Mouse (Mus musculus) gastrocnemius, adult 8-10 months (tissue): ENCODE measurements around the gene Zfp383. TPM values are rescaled to one million over a fixed set of nuclear protein-coding genes. Genes with fewer than 3 reads are reported as not detected.
"Not testable (repeated sequence)": the region's sequence is repeated elsewhere in the genome, so short reads cannot be mapped to it uniquely, and the experiment has no call there.

Source experiments
- DNase-seq, 2 experiments: peaks; one replicate each; pipeline ENCODE4 v3.0.0; 2022; ENCODE audit warnings: low spot score in 2 of 2
- microRNA-seq: library from miRNA; unstranded; fragments of <30 nt; microRNA quantifications from one replicate; pipeline ENCODE4 v1.2.0, GENCODE M21; 2022
- total RNA-seq, 4 experiments: library from RNA; stranded (reverse); gene quantifications; 2 replicates each; pipeline ENCODE4 v1.2.4; 2022

Zfp383 gene
- total RNA-seq, 4 experiments from 2014 or later, result 5.8 to 7.7 (median 6.9) TPM

DNA sequence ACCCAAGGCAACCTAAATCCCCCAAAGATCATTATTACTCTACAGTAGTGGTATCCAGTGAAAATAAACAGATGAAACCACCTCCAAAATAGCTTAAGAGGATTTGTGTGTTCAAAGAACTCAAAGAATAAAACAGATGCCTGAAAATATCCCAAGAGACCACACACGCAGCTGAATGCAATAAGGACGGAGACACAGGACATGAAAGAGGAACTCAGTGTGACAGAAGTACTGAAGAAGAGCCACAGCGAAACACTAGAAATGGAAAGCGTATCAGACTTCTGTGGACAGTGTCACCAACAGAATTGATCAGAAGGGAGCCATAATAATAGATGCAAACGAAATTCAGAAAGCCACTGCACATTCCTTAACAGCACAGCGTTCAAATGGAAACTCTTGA, 30.8 kb downstream of the Zfp383 start:
- no peak for DNase-seq

DNA sequence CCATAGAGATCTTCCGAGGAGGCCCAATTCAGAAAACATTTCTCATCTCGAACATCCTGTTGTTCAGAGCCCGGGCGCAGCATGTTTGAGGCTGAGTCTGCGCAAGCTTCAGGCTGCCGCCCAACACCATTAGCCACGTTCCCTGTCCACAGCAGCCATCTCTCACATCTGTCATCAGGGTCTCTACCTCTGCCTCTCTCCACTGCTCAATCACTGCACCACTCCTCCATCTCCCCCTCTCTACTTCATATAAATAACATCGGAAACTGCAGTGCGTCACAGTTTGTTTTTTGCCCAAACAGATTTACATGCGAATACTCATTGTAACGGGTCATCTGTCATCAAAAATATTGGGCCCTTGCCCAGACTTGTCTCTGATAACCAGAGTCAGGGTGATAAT, 33.0 kb downstream of the Zfp383 start:
- DNase-seq, result no peak

DNA sequence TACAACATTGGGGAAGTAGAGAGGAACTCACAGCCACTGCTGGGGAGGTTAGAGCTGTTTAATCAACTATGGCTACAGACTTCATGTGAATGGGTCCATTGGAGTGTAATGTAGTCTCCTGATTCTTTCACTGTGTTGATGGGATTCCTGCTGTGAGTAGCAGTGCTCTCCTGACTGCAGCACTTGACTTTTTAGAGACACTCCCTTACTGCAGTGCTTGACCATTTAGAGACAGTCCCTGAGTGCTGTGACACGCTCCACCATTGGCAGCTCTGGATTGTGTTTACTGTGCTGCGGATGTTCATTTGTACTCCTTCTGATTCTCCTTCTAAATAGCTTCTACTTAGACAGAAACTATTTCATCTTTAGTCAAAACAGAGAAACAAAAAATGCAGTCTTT, 34.7 kb downstream of the Zfp383 start:
- DNase-seq, result no peak

DNA sequence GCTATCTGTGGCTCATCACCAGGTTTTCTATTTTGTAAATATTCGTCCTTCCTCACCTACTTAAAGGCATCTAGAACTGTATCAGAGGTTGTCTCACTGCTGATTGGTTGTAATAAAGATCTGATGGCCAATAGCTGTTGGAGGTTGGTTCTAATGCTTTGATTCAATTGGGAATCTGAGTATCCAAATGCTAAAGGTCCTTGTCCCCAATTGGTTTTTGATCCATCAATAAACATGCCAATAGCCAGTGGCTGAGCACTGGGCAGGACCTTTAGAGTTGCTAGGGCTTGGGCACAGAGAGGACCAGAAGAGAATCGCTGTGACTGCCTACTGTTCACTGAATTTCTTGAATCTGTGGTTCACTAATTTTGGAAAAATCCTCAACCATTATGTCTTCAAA, 35.7 kb downstream of the Zfp383 start:
- DNase-seq, result no peak

DNA sequence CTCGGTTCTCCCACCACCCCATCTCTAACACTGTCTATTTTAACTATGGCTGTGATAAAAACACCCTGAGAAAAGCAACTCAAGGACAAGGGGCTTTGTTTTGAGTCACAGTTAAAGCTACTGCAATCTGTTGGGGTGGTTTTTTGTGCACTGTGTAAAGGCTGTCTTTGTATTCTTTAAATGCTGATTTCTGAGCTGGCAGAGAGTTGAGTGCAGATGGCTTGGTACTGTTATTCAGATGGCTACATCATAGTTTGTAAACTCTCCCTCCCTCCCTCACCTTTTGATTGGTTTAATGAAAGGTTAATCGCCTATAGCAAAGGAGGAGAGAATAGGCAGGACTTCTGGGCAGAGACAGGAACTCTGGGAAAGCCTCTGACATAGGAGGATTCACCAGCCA, 36.2 kb downstream of the Zfp383 start:
- DNase-seq, result no peak

DNA sequence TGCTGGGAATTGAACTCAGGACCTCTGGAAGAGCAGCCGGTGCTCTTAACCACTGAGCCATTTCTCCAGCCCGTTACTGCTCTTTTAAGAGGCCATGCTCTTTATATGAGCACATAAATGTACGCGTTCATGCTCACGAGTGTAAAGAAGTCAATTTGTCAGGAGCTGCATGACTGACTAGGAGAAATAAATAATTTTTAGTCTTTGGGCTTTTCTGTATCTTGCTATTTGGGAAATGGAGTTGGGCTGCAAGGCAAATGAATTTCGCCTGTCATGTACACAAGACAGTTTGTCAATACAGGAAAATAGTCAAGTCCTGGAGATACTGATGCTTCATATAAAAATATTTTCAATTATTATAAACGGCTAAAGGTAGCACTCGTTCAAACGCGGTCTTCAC, 45.1 kb downstream of the Zfp383 start:
- DNase-seq, result no peak

DNA sequence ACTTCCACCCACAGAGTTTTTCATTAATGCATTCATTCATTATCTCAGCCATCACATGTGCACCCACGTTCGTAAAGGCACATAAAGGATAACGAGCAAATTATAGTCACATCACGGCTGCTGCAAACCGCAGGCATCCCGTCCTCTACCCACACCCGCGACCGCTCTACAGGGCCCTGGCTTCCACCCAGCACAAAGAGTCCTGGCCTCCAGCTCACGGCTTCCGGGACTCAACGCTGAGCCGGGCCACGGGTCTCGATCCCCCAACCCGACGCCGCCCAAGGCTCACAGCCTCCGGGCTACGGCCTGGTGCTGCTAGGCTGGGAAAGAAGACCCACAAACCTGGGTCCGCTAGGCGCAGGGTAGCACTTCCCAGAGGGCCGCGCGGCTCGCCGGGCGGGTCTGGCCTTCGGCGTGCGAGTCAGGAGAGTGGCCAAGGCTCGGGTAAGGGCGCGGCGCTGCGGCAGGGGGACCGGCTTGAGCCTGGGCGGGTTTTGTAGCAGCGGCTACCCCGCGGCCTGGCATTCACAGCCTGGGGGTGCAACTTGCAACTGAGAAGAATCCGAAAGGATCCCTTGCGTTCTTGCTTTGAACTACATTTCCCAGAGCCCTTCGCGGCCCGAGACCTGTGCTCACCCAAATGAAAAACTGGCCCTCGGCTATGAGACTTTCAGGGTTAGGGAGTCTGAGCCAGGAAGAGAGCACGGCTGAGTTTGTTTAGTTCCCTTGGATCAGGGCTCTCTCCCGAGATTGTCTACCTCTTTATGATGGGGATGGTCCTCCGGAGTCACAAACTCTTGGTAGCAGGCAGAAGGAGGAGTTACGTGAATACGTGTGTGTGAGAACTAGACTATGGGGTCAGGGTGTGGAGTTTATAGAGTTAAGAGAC, 45.7 kb downstream of the Zfp383 start, which contains the start of gene Zfp74:
Zfp74 (minus strand) TSS at position 577 of the 889 bp plus-strand sequence.
- DNase-seq, result peak; percentile 33 to 54

DNA sequence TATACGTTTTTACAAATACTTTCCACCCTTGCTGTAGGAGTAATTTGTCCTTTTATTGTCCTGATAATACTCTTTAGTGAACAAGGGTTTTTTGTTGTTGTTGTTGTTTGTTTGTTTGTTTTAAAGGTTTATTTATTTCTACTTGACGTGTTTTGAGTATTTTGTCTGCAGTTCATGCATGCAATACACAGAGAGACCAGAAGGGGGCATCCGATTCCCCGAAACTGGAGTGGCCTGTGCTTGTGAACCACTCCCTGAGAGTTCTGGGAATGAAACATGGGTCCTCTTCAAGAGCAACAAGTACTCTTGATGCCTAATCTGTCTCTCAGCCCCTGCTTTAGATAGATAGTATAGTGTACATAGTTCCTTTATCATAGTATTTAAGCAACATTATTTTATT, 46.7 kb downstream of the Zfp383 start:
- DNase-seq, result no peak

DNA sequence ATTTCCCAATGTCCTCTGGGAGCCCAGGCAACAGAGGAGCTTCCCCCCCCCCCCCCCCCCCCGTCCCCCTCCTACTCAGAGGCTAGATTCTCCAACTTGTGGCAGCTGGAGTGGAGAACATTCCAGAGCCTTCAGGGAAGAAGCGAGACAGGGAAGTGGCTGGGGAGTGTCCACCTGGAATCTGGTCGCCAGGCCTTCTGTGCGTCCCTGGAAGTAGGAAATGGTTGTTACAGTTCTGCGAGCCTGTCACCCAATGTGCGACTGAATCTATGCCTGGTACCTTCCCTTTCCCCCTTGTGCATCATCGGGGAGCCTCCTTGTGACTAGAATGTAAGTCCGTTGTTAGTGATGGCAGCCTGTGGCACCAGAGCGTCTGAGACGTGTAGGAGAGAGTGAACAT, 48.2 kb downstream of the Zfp383 start:
- no peak for DNase-seq

DNA sequence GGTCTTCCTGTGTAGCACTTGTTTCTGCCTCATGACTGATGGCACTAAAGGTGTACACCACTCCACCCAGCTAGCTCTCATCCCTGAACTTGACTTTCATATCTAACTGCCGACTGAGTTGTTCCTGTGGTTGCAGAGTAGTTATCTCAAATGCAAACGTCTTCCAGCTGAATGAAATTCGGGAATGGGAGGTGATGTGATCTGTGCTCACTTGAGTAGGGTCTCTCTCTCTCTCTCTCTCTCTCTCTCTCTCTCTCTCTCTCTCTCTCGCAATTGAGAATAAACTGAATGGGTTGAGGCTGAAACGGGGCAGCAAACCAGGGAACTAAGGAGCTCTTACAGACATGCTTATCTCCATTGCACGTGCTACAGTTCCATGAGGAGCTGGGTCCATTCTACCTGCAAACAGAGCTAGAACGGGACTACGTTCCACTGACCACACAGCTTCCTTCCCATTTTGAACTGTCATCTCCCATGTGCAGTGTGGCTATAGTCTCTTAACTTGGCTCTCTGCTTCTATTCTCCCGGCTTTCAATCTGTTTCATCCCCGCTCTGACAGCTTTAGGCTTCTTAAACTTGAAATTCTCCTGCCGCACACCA, 50.2 kb downstream of the Zfp383 start:
- DNase-seq, result no peak

DNA sequence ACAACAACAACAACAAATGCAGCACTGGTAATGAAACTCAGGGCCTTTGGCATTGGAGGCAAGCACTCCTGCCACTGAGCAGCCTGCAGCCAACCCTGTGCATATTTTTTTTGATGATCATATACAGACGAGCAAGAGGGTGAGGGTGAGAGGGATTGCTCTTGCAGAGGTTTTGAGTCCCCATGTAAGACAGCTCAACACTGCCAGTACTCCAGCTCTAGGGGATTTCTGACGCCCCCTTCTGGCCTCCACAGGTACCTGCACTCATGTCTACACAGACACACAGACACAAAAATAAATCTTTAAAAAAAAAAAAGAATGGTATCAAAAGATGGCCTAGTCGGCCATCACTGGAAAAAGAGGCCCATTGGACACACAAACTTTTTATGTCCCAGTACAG, 51.0 kb downstream of the Zfp383 start:
- no peak for DNase-seq

DNA sequence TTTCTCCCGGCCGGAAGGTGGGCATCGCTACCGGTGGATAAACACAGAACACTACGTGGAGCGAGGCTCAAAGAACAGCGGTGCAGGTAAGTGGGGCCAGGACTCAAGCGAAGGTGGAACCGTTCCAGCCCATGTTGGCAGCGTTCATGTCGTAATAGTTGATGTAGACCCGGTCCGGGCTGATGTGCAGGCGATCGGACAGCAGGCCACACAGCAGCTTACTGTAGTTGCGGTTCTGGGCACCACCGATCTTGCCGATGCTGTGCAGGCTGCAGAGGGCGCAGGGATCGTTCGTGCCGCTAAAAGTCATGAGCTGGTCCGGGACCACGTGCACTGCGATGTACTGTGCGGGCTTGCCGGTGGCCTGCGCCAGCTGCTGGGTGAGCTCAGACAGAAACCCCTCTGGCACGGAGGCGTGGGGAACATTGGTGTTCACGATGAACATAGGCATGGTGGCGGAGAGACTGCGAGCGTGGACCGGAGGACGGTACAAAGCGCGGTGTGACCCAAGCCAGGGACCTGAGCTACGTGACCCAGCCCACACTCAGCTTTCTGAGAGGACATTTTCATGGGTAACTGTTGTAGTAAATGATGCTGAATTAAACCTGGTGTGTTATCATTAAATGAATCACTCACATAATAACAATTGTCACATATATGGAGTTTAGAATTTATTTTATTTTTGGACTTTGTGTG, 57.2 kb downstream of the Zfp383 start:
- not testable (repeated sequence) for DNase-seq

Small RNAs within 50 kb of the gene (microRNA-seq; reads per million reads assigned to microRNA genes)
- not detected for gene Mir7668

Other genes with a start within 250 kb of the Zfp383 start
- gene Catsperg2, start 181.2 kb upstream of the Zfp383 start, total RNA-seq, result not detected
- 1 to 10 TPM; 6.6 to 9.1 (median 7.4) TPM for gene Zfp84, start 139.7 kb upstream of the Zfp383 start, total RNA-seq
- 1 to 10 TPM; 1.7 to 2.9 (median 2.5) TPM for gene Zfp30, start 124.2 kb upstream of the Zfp383 start, total RNA-seq
- 1 to 10 TPM; 8.1 to 8.9 (median 8.6) TPM for gene Zfp790, start 92.1 kb upstream of the Zfp383 start, total RNA-seq
- gene Zfp940, start 54.6 kb upstream of the Zfp383 start, total RNA-seq, result 1 to 10 TPM; 2.6 to 4.6 (median 3.1) TPM
- gene Zfp420, start 48.2 kb upstream of the Zfp383 start, total RNA-seq, result 1 to 10 TPM; 3.0 to 4.6 (median 3.5) TPM
- gene Zfp27, start 1.7 kb upstream of the Zfp383 start, total RNA-seq, result 1 to 10 TPM; 6.5 to 9.3 (median 7.1) TPM
- 1 to 10 TPM; 4.9 to 7.3 (median 6.3) TPM for gene Zfp74, start 45.9 kb downstream of the Zfp383 start, total RNA-seq
- gene Zfp568, start 75.7 kb downstream of the Zfp383 start, total RNA-seq, result 10 to 100 TPM; 10.9 to 22.2 (median 12.3) TPM
- 1 to 10 TPM; 1.2 to 2.1 (median 1.6) TPM for gene Zfp14, start 143.2 kb downstream of the Zfp383 start, total RNA-seq
- gene Zfp82, start 164.7 kb downstream of the Zfp383 start, total RNA-seq, result 1 to 10 TPM in 3 of 4 experiments, under 1 TPM in 1; 0.19 to 2.2 (median 1.6) TPM
- gene Gm26920, start 182.2 kb downstream of the Zfp383 start, total RNA-seq, result 1 to 10 TPM in 1 of 4 experiments, not detected in 3; 1.9 TPM
- 1 to 10 TPM; 2.3 to 3.7 (median 3.0) TPM for gene Zfp566, start 182.3 kb downstream of the Zfp383 start, total RNA-seq
- 10 to 100 TPM; 34.0 to 49.3 (median 42.0) TPM for gene Zfp260, start 186.6 kb downstream of the Zfp383 start, total RNA-seq
- 1 to 10 TPM in 1 of 4 experiments, under 1 TPM in 3; 0.87 to 1.1 (median 0.95) TPM for gene Zfp382, start 213.7 kb downstream of the Zfp383 start, total RNA-seq